ENCODE assay signal across 8 mouse cellular contexts in the genomic region with DNA sequence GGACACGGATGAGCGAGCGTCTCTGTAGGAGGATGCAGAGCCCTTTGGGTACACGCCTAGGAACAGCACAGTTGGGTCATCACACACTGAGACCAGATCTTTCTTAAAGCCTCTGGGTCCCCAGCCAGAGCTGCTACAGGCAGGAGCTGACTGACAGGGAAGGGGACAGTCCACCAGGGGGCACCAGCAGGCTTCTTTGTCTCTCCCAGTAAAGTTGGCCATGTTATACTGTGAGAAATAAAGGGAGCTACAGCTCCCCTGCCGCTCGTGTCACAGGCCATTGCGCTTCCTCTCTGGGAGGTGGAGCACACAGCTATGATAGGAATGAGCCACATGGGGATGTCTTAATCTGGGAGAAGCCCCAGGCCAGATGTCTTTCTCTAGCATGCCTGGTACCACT. TPM values are rescaled to one million over a fixed set of nuclear protein-coding genes. Genes with fewer than 3 reads are reported as not detected.
DNase-seq lines count a peak whose midpoint lies in the region; ATAC-seq and TF ChIP-seq lines count a peak whose summit lies in the region.

No protein-coding gene starts in this region.

- no peaks in the 10 kb centered on the region for H3K27me3 ChIP-seq in forebrain, embryonic 16.5 days (replicated peaks; ENCODE audit: control insufficient read depth, insufficient read depth, low read length)
- H3K27me3 ChIP-seq in lung, embryonic 16.5 days (ENCODE audit: control insufficient read depth, insufficient read depth, low read depth, low read length) = no peaks in the 10 kb centered on the region

- H3K4me1 ChIP-seq in forebrain, embryonic 16.5 days (replicated peaks; ENCODE audit: control insufficient read depth, insufficient read depth, low read length) = peaks cover 4% of the 10 kb centered on the region; the same call in 1 of the 2 replicates
- peaks cover 8% of the 10 kb centered on the region for H3K4me1 ChIP-seq in lung, embryonic 16.5 days (replicated peaks; ENCODE audit: control insufficient read depth, insufficient read depth, low read length)

- DNase-seq in ES-CJ7 (ENCODE audit: low read depth, low spot score) = peak; percentile 74
- DNase-seq in cerebellum, adult 11 months = peak; percentile 92
- DNase-seq in heart, postnatal 25 days (ENCODE audit: low spot score) = peak; percentile 64
- DNase-seq in layer of hippocampus, adult 2 months (ENCODE audit: low spot score in 2 of 2) = peak; percentile 87 to 93
- DNase-seq in retina, embryonic 14.5 days (ENCODE audit: low spot score) = peak; percentile 98
- DNase-seq in thymus, postnatal 36 days = peak; percentile 78 to 83

- no peak overlapping the region; the same call in 1 of the 2 replicates for H3K27ac ChIP-seq in forebrain, embryonic 16.5 days (ENCODE audit: low read length)
- H3K27ac ChIP-seq in layer of hippocampus, adult 2 months = peak overlapping the region; percentile 87
- no peak overlapping the region for H3K27ac ChIP-seq in lung, embryonic 16.5 days (ENCODE audit: low read length)

- no peaks in the 10 kb centered on the region for H3K9me3 ChIP-seq in forebrain, embryonic 16.5 days (ENCODE audit: control insufficient read depth, low read length)
- H3K9me3 ChIP-seq in lung, embryonic 16.5 days (ENCODE audit: control insufficient read depth, low read length) = no peaks in the 10 kb centered on the region

- H3K4me3 ChIP-seq in forebrain, embryonic 16.5 days (replicated peaks; ENCODE audit: low read length) = no peak overlapping the region
- H3K4me3 ChIP-seq in layer of hippocampus, adult 2 months = no peak overlapping the region
- H3K4me3 ChIP-seq in lung, embryonic 16.5 days (ENCODE audit: low read length) = no peak overlapping the region

- H3K36me3 ChIP-seq in forebrain, embryonic 16.5 days (ENCODE audit: control insufficient read depth, insufficient read depth) = no peaks in the 10 kb centered on the region
- no peaks in the 10 kb centered on the region for H3K36me3 ChIP-seq in lung, embryonic 16.5 days (ENCODE audit: control insufficient read depth, insufficient read depth, low read length)

- TF ChIP-seq CTCF in layer of hippocampus, adult 2 months (conservative IDR thresholded peaks at IDR 0.05) = peak; percentile 99

- 16% methylated on average over 7 of the region's 7 CpGs for WGBS in forebrain, embryonic 16.5 days
- WGBS in lung, embryonic 16.5 days = 19% methylated on average over 7 of the region's 7 CpGs

- no peak overlapping the region for H3K9ac ChIP-seq in forebrain, embryonic 16.5 days (replicated peaks; ENCODE audit: low read depth, low read length)
- no peak overlapping the region for H3K9ac ChIP-seq in lung, embryonic 16.5 days (ENCODE audit: low read length)

- intact Hi-C loops in heart, postnatal 25 days (cut with DNase I) = loop anchor here (1.0 kb wide), 1 partner anchor 201 kb away; no protein-coding TSS in a partner anchor

- peak; percentile 77 for ATAC-seq in forebrain, embryonic 16.5 days
- peak; percentile 72 for ATAC-seq in lung, embryonic 16.5 days (ENCODE audit: low read depth)

- H3K4me2 ChIP-seq in forebrain, embryonic 16.5 days (ENCODE audit: low read length) = no peak overlapping the region
- no peak overlapping the region for H3K4me2 ChIP-seq in lung, embryonic 16.5 days (ENCODE audit: low read depth, low read length)

RNA-seq across cellular contexts. Expression of a gene that starts 29.7 kb away (rescaled TPM):
- 107 and 110 TPM in 2 replicates for polyA plus RNA-seq in forebrain, embryonic 16.5 days (2015; fragmentation: Nextera tagmentation; extraction: Ambion mirVana)
- 10 to 100 TPM; 30.3 to 45.6 TPM for total RNA-seq in heart, postnatal 25 days (2021)
- total RNA-seq in layer of hippocampus, adult 2 months (2021) = 10 to 100 TPM; 87.6 to 89.0 TPM
- 44.7 and 48.9 TPM in 2 replicates for polyA plus RNA-seq in lung, embryonic 16.5 days (2015; fragmentation: Nextera tagmentation; extraction: Ambion mirVana)
